Mouse (Mus musculus) lung, postnatal 0 days (tissue): Measurements from ENCODE around the gene Rnf185.

Source experiments
- CTCF ChIP-seq: IDR thresholded peaks from 2 replicates; pipeline ENCODE4 v1.5.1; 2016; ENCODE audit warnings: antibody characterized with exemption, mild to moderate bottlenecking
- EP300 ChIP-seq: IDR thresholded peaks from 2 replicates; pipeline ENCODE4 v1.6.1; 2016; ENCODE audit warnings: antibody characterized with exemption, mild to moderate bottlenecking, control low read depth

GRCm38 (mm10) chr11:3370928-3371598 is 81.1 kb downstream of the Rnf185 start:
- TF ChIP-seq CTCF (no peak), EP300 (no peak)
